Mouse (Mus musculus): ENCODE results near the gene Chrna3.

Chrna3 gene

GRCm38 (mm10) chr9:54994381-54994780 is 32.0 kb downstream of the Chrna3 start:
- DNase-seq: no peak

GRCm38 (mm10) chr9:54990362-54990761 is 36.0 kb downstream of the Chrna3 start:
- no peak for DNase-seq

GRCm38 (mm10) chr9:54982401-54982800 is 44.0 kb downstream of the Chrna3 start:
- no peak for DNase-seq

GRCm38 (mm10) chr9:54981291-54982191 is 44.8 kb downstream of the Chrna3 start:
- DNase-seq: no peak

GRCm38 (mm10) chr9:54980674-54981073 is 45.7 kb downstream of the Chrna3 start, which contains the start of gene Chrna5:
Chrna5 (plus strand) TSS chr9:54980880.
- DNase-seq: no peak

GRCm38 (mm10) chr9:54969972-54970637 is 56.3 kb downstream of the Chrna3 start:
- DNase-seq: no peak

GRCm38 (mm10) chr9:54963669-54964068 is 62.7 kb downstream of the Chrna3 start:
- DNase-seq: no peak

GRCm38 (mm10) chr9:54961059-54961458 is 65.3 kb downstream of the Chrna3 start:
- no peak for DNase-seq
